Mouse (Mus musculus): ENCODE measurements at regions not wholly inside any gene's neighbourhood (a gene's known extent, or its start where the extent isn't known, plus 50 kb on each side); places are given as distances from the start of the nearest gene placed in this dataset.
"Not testable (repeated sequence)": the region's sequence is repeated elsewhere in the genome, so short reads cannot be mapped to it uniquely, and the experiment has no call there.

- H3K36me3 ChIP-seq (replicated peaks); H3K4me3 ChIP-seq; H3K4me1 ChIP-seq; H3K27me3 ChIP-seq (replicated peaks; ENCODE audit: low read depth, poor library complexity, severe bottlenecking); H3K27ac ChIP-seq (replicated peaks); DNase-seq (ENCODE audit: low spot score); H3K9me3 ChIP-seq: not testable (repeated sequence)
- WGBS, result 89% methylated on average over 4 of the region's 4 CpGs
These were observed 54.0 kb upstream of the Krba1 start for GRCm38 (mm10) chr6:48341367-48341766.

GRCm38 (mm10) chr6:48336964-48337363 lies 58.4 kb upstream of the Krba1 start:
- not testable (repeated sequence) for DNase-seq (ENCODE audit: low spot score); H3K36me3 ChIP-seq (replicated peaks); H3K27ac ChIP-seq (replicated peaks); H3K4me3 ChIP-seq; H3K9me3 ChIP-seq; H3K4me1 ChIP-seq; H3K27me3 ChIP-seq (replicated peaks; ENCODE audit: low read depth, poor library complexity, severe bottlenecking)
- 77% methylated on average over 3 of the region's 3 CpGs for WGBS

- Histone ChIP-seq H3K4me3 (no peak overlapping the region), H3K4me1 (no peaks in the 10 kb centered on the region), H3K27me3 (replicated peaks; ENCODE audit: low read depth, poor library complexity, severe bottlenecking) (no peaks in the 10 kb centered on the region), H3K9me3 (no peaks in the 10 kb centered on the region), H3K27ac (replicated peaks) (no peak overlapping the region), H3K36me3 (replicated peaks) (no peaks in the 10 kb centered on the region)
- 88% methylated on average over 1 of the region's 1 CpGs for WGBS
- DNase-seq (ENCODE audit: low spot score), result no peak
These were observed 107.4 kb upstream of the Krba1 start for GRCm38 (mm10) chr6:48288011-48288410.

GRCm38 (mm10) chr6:48279646-48280045 lies 115.7 kb upstream of the Krba1 start:
- WGBS, result 66% methylated on average over 1 of the region's 1 CpGs
- H3K27ac ChIP-seq (replicated peaks); H3K9me3 ChIP-seq; DNase-seq (ENCODE audit: low spot score); H3K4me3 ChIP-seq; H3K36me3 ChIP-seq (replicated peaks); H3K4me1 ChIP-seq; H3K27me3 ChIP-seq (replicated peaks; ENCODE audit: low read depth, poor library complexity, severe bottlenecking): not testable (repeated sequence)

GRCm38 (mm10) chr6:48261563-48261962 lies 133.8 kb upstream of the Krba1 start:
- not testable (repeated sequence) for H3K27me3 ChIP-seq (replicated peaks; ENCODE audit: low read depth, poor library complexity, severe bottlenecking); H3K4me1 ChIP-seq; H3K27ac ChIP-seq (replicated peaks); H3K36me3 ChIP-seq (replicated peaks); DNase-seq (ENCODE audit: low spot score); H3K9me3 ChIP-seq; H3K4me3 ChIP-seq

GRCm38 (mm10) chr6:48252989-48253388 lies 142.4 kb upstream of the Krba1 start:
- not testable (repeated sequence) for H3K4me1 ChIP-seq; H3K27ac ChIP-seq (replicated peaks); DNase-seq (ENCODE audit: low spot score); H3K9me3 ChIP-seq; H3K36me3 ChIP-seq (replicated peaks); H3K4me3 ChIP-seq; H3K27me3 ChIP-seq (replicated peaks; ENCODE audit: low read depth, poor library complexity, severe bottlenecking)

- no peak overlapping the region for H3K4me3 ChIP-seq
- 97% methylated on average over 1 of the region's 1 CpGs for WGBS
- no peaks in the 10 kb centered on the region for H3K9me3 ChIP-seq
- H3K4me1 ChIP-seq, result no peaks in the 10 kb centered on the region
- H3K27me3 ChIP-seq (replicated peaks; ENCODE audit: low read depth, poor library complexity, severe bottlenecking), result no peaks in the 10 kb centered on the region
- H3K27ac ChIP-seq (replicated peaks), result no peak overlapping the region
- DNase-seq (ENCODE audit: low spot score), result no peak
- H3K36me3 ChIP-seq (replicated peaks), result no peaks in the 10 kb centered on the region
These were observed 143.4 kb upstream of the Krba1 start for GRCm38 (mm10) chr6:48251954-48252353.

GRCm38 (mm10) chr6:48244191-48244590 lies 151.2 kb upstream of the Krba1 start:
- not testable (repeated sequence) for H3K9me3 ChIP-seq; H3K27ac ChIP-seq (replicated peaks); H3K4me3 ChIP-seq; DNase-seq (ENCODE audit: low spot score); H3K4me1 ChIP-seq; H3K27me3 ChIP-seq (replicated peaks; ENCODE audit: low read depth, poor library complexity, severe bottlenecking); H3K36me3 ChIP-seq (replicated peaks)

GRCm38 (mm10) chr6:48227431-48227830 lies 141.0 kb upstream of the Zfp746 start:
- no peak overlapping the region for H3K4me3 ChIP-seq
- H3K27me3 ChIP-seq (replicated peaks; ENCODE audit: low read depth, poor library complexity, severe bottlenecking), result no peaks in the 10 kb centered on the region
- no peak for DNase-seq (ENCODE audit: low spot score)
- no peak overlapping the region for H3K27ac ChIP-seq (replicated peaks)
- H3K9me3 ChIP-seq, result no peaks in the 10 kb centered on the region
- WGBS, result 69% methylated on average over 9 of the region's 9 CpGs
- H3K4me1 ChIP-seq, result no peaks in the 10 kb centered on the region
- no peaks in the 10 kb centered on the region for H3K36me3 ChIP-seq (replicated peaks)

- H3K27ac ChIP-seq (replicated peaks), result no peak overlapping the region
- no peaks in the 10 kb centered on the region for H3K27me3 ChIP-seq (replicated peaks; ENCODE audit: low read depth, poor library complexity, severe bottlenecking)
- H3K4me1 ChIP-seq, result no peaks in the 10 kb centered on the region
- WGBS, result 88% methylated on average over 4 of the region's 4 CpGs
- H3K36me3 ChIP-seq (replicated peaks), result no peaks in the 10 kb centered on the region
- H3K4me3 ChIP-seq, result no peak overlapping the region
- H3K9me3 ChIP-seq, result no peaks in the 10 kb centered on the region
- DNase-seq (ENCODE audit: low spot score), result no peak
These were observed 137.8 kb upstream of the Zfp746 start for GRCm38 (mm10) chr6:48224206-48224605.

- H3K36me3 ChIP-seq (replicated peaks), result no peaks in the 10 kb centered on the region
- no peak overlapping the region for H3K27ac ChIP-seq (replicated peaks)
- H3K27me3 ChIP-seq (replicated peaks; ENCODE audit: low read depth, poor library complexity, severe bottlenecking), result no peaks in the 10 kb centered on the region
- no peaks in the 10 kb centered on the region for H3K4me1 ChIP-seq
- H3K4me3 ChIP-seq, result no peak overlapping the region
- no peaks in the 10 kb centered on the region for H3K9me3 ChIP-seq
- DNase-seq (ENCODE audit: low spot score), result no peak
These were observed 136.6 kb upstream of the Zfp746 start for GRCm38 (mm10) chr6:48222971-48223370.

GRCm38 (mm10) chr6:48221806-48222205 lies 135.4 kb upstream of the Zfp746 start:
- 65% methylated on average over 1 of the region's 1 CpGs for WGBS

GRCm38 (mm10) chr6:48215212-48215611 lies 128.8 kb upstream of the Zfp746 start:
- 91% methylated on average over 4 of the region's 4 CpGs for WGBS
- DNase-seq (ENCODE audit: low spot score), result no peak

More at GRCm38 (mm10) chr6:48221806-48222205, 135.4 kb upstream of the Zfp746 start:
- not testable (repeated sequence) for DNase-seq (ENCODE audit: low spot score); H3K4me1 ChIP-seq; H3K4me3 ChIP-seq; H3K27me3 ChIP-seq (replicated peaks; ENCODE audit: low read depth, poor library complexity, severe bottlenecking); H3K27ac ChIP-seq (replicated peaks); H3K36me3 ChIP-seq (replicated peaks); H3K9me3 ChIP-seq

GRCm38 (mm10) chr6:48209739-48210138 lies 123.3 kb upstream of the Zfp746 start:
- 86% methylated on average over 2 of the region's 2 CpGs for WGBS
- Histone ChIP-seq H3K4me1 (no peaks in the 10 kb centered on the region), H3K27ac (replicated peaks) (no peak overlapping the region), H3K4me3 (no peak overlapping the region), H3K27me3 (replicated peaks; ENCODE audit: low read depth, poor library complexity, severe bottlenecking) (no peaks in the 10 kb centered on the region), H3K9me3 (no peaks in the 10 kb centered on the region), H3K36me3 (replicated peaks) (no peaks in the 10 kb centered on the region)
- DNase-seq (ENCODE audit: low spot score), result no peak

More at GRCm38 (mm10) chr6:48215212-48215611, 128.8 kb upstream of the Zfp746 start:
- Histone ChIP-seq H3K27me3 (replicated peaks; ENCODE audit: low read depth, poor library complexity, severe bottlenecking) (no peaks in the 10 kb centered on the region), H3K36me3 (replicated peaks) (no peaks in the 10 kb centered on the region), H3K27ac (replicated peaks) (no peak overlapping the region), H3K4me1 (no peaks in the 10 kb centered on the region), H3K4me3 (no peak overlapping the region), H3K9me3 (no peaks in the 10 kb centered on the region)

Measured in embryonic facial prominence, embryonic 10.5 days (tissue).